Mouse (Mus musculus) embryonic facial prominence, embryonic 11.5 days (tissue): ENCODE data around the gene Vip. TPM values are rescaled to one million over a fixed set of nuclear protein-coding genes. Genes with fewer than 3 reads are reported as not detected.

ENCODE experiments used
- ATAC-seq: fragments of 200-750 bp; cut with Nextera tagmentation; replicated peaks from 2 replicates; pipeline ENCODE4 v1.8.0; 2017; ENCODE audit warnings: low read depth; ENCODE audit not compliant: insufficient number of reproducible peaks, low FRiP score, low TSS enrichment
- DNase-seq: peaks from one replicate; pipeline ENCODE4 v3.0.0-alpha.2; 2015; ENCODE audit warnings: low spot score
- H3K27ac ChIP-seq: fragments of 300-500 bp; sonication (generic); replicated peaks from 2 replicates; pipeline ENCODE4 v1.5.1; 2014; ENCODE audit warnings: mild to moderate bottlenecking, low read depth, low read length, control low read depth
- H3K27me3 ChIP-seq: fragments of 300-500 bp; sonication (generic); 2 replicates; pipeline ENCODE4 v1.6.1; 2014; ENCODE audit warnings: mild to moderate bottlenecking, low read length, moderate library complexity, mixed read lengths; ENCODE audit not compliant: control insufficient read depth, insufficient read depth
- H3K36me3 ChIP-seq: fragments of 300-500 bp; sonication (generic); replicated peaks from 2 replicates; pipeline ENCODE4 v1.6.1; 2014; ENCODE audit warnings: low read depth, mild to moderate bottlenecking, low read length, moderate library complexity, mixed read lengths; ENCODE audit not compliant: control insufficient read depth, insufficient read depth
- H3K4me1 ChIP-seq: fragments of 300-500 bp; sonication (generic); 2 replicates; pipeline ENCODE4 v1.6.1; 2014; ENCODE audit warnings: low read length, mixed read lengths; ENCODE audit not compliant: control insufficient read depth, insufficient read depth
- H3K4me2 ChIP-seq: fragments of 300-500 bp; sonication (generic); 2 replicates; pipeline ENCODE4 v1.6.1; 2014; ENCODE audit warnings: low read depth, mild to moderate bottlenecking, control low read depth, low read length, moderate library complexity
- H3K4me3 ChIP-seq: fragments of 300-500 bp; sonication (generic); 2 replicates; pipeline ENCODE4 v1.5.1; 2014; ENCODE audit warnings: low read depth, low read length, control low read depth
- H3K9ac ChIP-seq: fragments of 300-500 bp; sonication (generic); replicated peaks from 2 replicates; pipeline ENCODE4 v1.6.1; 2014; ENCODE audit warnings: mild to moderate bottlenecking, control low read depth, low read length
- H3K9me3 ChIP-seq: fragments of 300-500 bp; sonication (generic); replicated peaks from 2 replicates; pipeline ENCODE4 v1.6.1; 2016; ENCODE audit warnings: mild to moderate bottlenecking, low read length, inconsistent platforms, mixed read lengths; ENCODE audit not compliant: control insufficient read depth
- WGBS: fragments of 180-500 bp; shearing (Covaris S2); extraction: QIAGEN DNeasy Blood & Tissue Kit; methylation state at CpG from one replicate; pipeline ENCODE4 v1.1.7; 2014; 5-methylcytosine and 5-hydroxymethylcytosine counted together
- polyA plus RNA-seq: library from polyadenylated mRNA; unstranded; fragments of >200 nt; fragmentation: Nextera tagmentation; extraction: Ambion mirVana; gene quantifications from 2 replicates; pipeline ENCODE4 v1.2.1, GENCODE M21; 2014

Gene Vip
- not detected in 2 replicates for polyA plus RNA-seq

GRCm38 (mm10) chr10:5639112-5639511 is at the start of gene Vip:
TSS of gene Vip (plus strand) at chr10:5639218.
- no peaks in the 10 kb centered on the region for H3K36me3 ChIP-seq
- no peak within 1 kb of the TSS for H3K4me3 ChIP-seq
- ATAC-seq (no peak), DNase-seq (peak; percentile 75)
- H3K9me3 ChIP-seq, result no peaks in the 10 kb centered on the region
- H3K9ac ChIP-seq, result no peak within 1 kb of the TSS
- H3K27ac ChIP-seq, result no peak within 1 kb of the TSS
- 29% methylated on average over 8 of the region's 8 CpGs for whole genome bisulfite sequencing
- H3K27me3 ChIP-seq, result no peaks in the 10 kb centered on the region
- no peak within 1 kb of the TSS for H3K4me2 ChIP-seq
- H3K4me1 ChIP-seq, result no peaks in the 10 kb centered on the region

- no peaks in the 10 kb centered on the region for H3K27me3 ChIP-seq
- DNase-seq, result no peak
- WGBS, result 88% methylated on average over 2 of the region's 2 CpGs
- H3K4me3 ChIP-seq, result no peak overlapping the region
- no peaks in the 10 kb centered on the region for H3K4me1 ChIP-seq
- no peaks in the 10 kb centered on the region for H3K36me3 ChIP-seq
- ATAC-seq, result no peak
- no peaks in the 10 kb centered on the region for H3K9me3 ChIP-seq
- H3K27ac ChIP-seq, result no peak overlapping the region
- no peak overlapping the region for H3K9ac ChIP-seq
- no peak overlapping the region for H3K4me2 ChIP-seq
These were observed 48.0 kb upstream of the Vip start for GRCm38 (mm10) chr10:5591061-5591460.

GRCm38 (mm10) chr10:5591996-5592395 is 47.0 kb upstream of the Vip start:
- no peaks in the 10 kb centered on the region for H3K9me3 ChIP-seq
- ATAC-seq (no peak), DNase-seq (no peak)
- no peak overlapping the region for H3K4me2 ChIP-seq
- no peak overlapping the region for H3K4me3 ChIP-seq
- no peaks in the 10 kb centered on the region for H3K27me3 ChIP-seq
- H3K27ac ChIP-seq, result no peak overlapping the region
- WGBS, result 81% methylated on average over 4 of the region's 4 CpGs
- no peaks in the 10 kb centered on the region for H3K36me3 ChIP-seq
- H3K9ac ChIP-seq, result no peak overlapping the region
- H3K4me1 ChIP-seq, result no peaks in the 10 kb centered on the region

GRCm38 (mm10) chr10:5593464-5593863 is 45.6 kb upstream of the Vip start, which contains the start of gene Myct1:
TSS of gene Myct1 (plus strand) at chr10:5593775.
- no peak within 1 kb of the TSS for H3K9ac ChIP-seq
- no peak for DNase-seq
- no peaks in the 10 kb centered on the region for H3K27me3 ChIP-seq
- H3K36me3 ChIP-seq, result no peaks in the 10 kb centered on the region
- H3K4me2 ChIP-seq, result no peak within 1 kb of the TSS
- no peaks in the 10 kb centered on the region for H3K4me1 ChIP-seq
- no peak within 1 kb of the TSS for H3K27ac ChIP-seq
- 31% methylated on average over 5 of the region's 5 CpGs for WGBS
- H3K4me3 ChIP-seq, result no peak within 1 kb of the TSS
- H3K9me3 ChIP-seq, result no peaks in the 10 kb centered on the region
- ATAC-seq, result no peak

GRCm38 (mm10) chr10:5594457-5594856 is 44.6 kb upstream of the Vip start:
- Histone ChIP-seq H3K27me3 (no peaks in the 10 kb centered on the region), H3K4me1 (no peaks in the 10 kb centered on the region), H3K4me3 (no peak overlapping the region), H3K36me3 (no peaks in the 10 kb centered on the region), H3K9ac (no peak overlapping the region), H3K27ac (no peak overlapping the region), H3K9me3 (no peaks in the 10 kb centered on the region), H3K4me2 (no peak overlapping the region)
- no peak for DNase-seq
- ATAC-seq, result no peak
- WGBS, result 61% methylated on average over 5 of the region's 5 CpGs

- Histone ChIP-seq H3K27me3 (no peaks in the 10 kb centered on the region), H3K4me1 (no peaks in the 10 kb centered on the region), H3K36me3 (no peaks in the 10 kb centered on the region), H3K4me2 (no peak overlapping the region), H3K4me3 (no peak overlapping the region), H3K9me3 (no peaks in the 10 kb centered on the region), H3K27ac (no peak overlapping the region), H3K9ac (no peak overlapping the region)
- DNase-seq, result no peak
- 74% methylated on average over 6 of the region's 6 CpGs for WGBS
- no peak for ATAC-seq
These were observed 42.5 kb upstream of the Vip start for GRCm38 (mm10) chr10:5596559-5596958.

- no peak overlapping the region for H3K9ac ChIP-seq
- H3K4me1 ChIP-seq, result no peaks in the 10 kb centered on the region
- H3K9me3 ChIP-seq, result no peaks in the 10 kb centered on the region
- H3K4me3 ChIP-seq, result no peak overlapping the region
- DNase-seq (peak; percentile 85), ATAC-seq (no peak)
- 21% methylated on average over 7 of the region's 7 CpGs for WGBS
- H3K27ac ChIP-seq, result no peak overlapping the region
- H3K4me2 ChIP-seq, result no peak overlapping the region
- H3K27me3 ChIP-seq, result no peaks in the 10 kb centered on the region
- H3K36me3 ChIP-seq, result no peaks in the 10 kb centered on the region
These were observed 38.9 kb upstream of the Vip start for GRCm38 (mm10) chr10:5600123-5600522.

- Histone ChIP-seq H3K27ac (no peak overlapping the region), H3K27me3 (no peaks in the 10 kb centered on the region), H3K9ac (no peak overlapping the region), H3K4me3 (no peak overlapping the region), H3K9me3 (no peaks in the 10 kb centered on the region), H3K36me3 (no peaks in the 10 kb centered on the region), H3K4me2 (no peak overlapping the region), H3K4me1 (no peaks in the 10 kb centered on the region)
- WGBS, result 88% methylated on average over 10 of the region's 10 CpGs
- ATAC-seq, result no peak
- DNase-seq, result no peak
These were observed 35.5 kb upstream of the Vip start for GRCm38 (mm10) chr10:5603512-5603911.
